ENCODE assay signal across 19 mouse cellular contexts in genomic region chr1:42709024-42709423, GRCm38 (mm10). TPM values are rescaled to one million over a fixed set of nuclear protein-coding genes. Genes with fewer than 3 reads are reported as not detected.
DNase-seq lines count a peak whose midpoint lies in the region; ATAC-seq and TF ChIP-seq lines count a peak whose summit lies in the region.
"Had no signal": no experiment of that assay in that cellular context is flagged by ENCODE, and none has a peak within 500 bp of the region (broad histone marks: within the 10 kb centered on the region; RNA-seq: fewer than 3 reads in every experiment).

No protein-coding gene starts in this region.

- no peak for TF ChIP-seq CTCF in left cerebral cortex, adult 2 months (IDR thresholded peaks at IDR 0.05)

- 17% methylated on average over 1 of the region's 1 CpGs for WGBS in forebrain, embryonic 16.5 days
- 19% methylated on average over 1 of the region's 1 CpGs for WGBS in limb, embryonic 10.5 days
- WGBS in neural tube, embryonic 13.5 days: 9% methylated on average over 1 of the region's 1 CpGs
- WGBS in kidney, embryonic 14.5 days: 16% methylated on average over 1 of the region's 1 CpGs

- H3K4me2 ChIP-seq in forebrain, embryonic 16.5 days (ENCODE audit: low read length): peak overlapping the region; percentile 81
- peak overlapping the region; percentile 80 for H3K4me2 ChIP-seq in neural tube, embryonic 13.5 days
- H3K4me2 ChIP-seq in kidney, embryonic 14.5 days (replicated peaks; ENCODE audit: low read depth, low read length): no peak overlapping the region
- H3K4me2 ChIP-seq: heart, embryonic 11.5 days; limb, embryonic 15.5 days had no signal

- no peak for DNase-seq in left cerebral cortex, adult 2 months (ENCODE audit: extremely low spot score in 1 of 2, low spot score in 2 of 2)
- no peak for DNase-seq in left cerebral cortex, adult 18-20 months (ENCODE audit: low spot score in 2 of 2)
- peak; percentile 29 for DNase-seq in limb, embryonic 10.5 days (ENCODE audit: low spot score)
- DNase-seq in frontal cortex, adult 2 months (ENCODE audit: extremely low spot score in 1 of 2, low spot score in 1 of 2): no peak
- no peak for DNase-seq in layer of hippocampus, postnatal 36 days
- DNase-seq: cerebellum, adult 11 months; gastrocnemius, postnatal 14 days; lung, adult 18-20 months; right cerebral cortex, adult 18-20 months; spleen, adult 18-20 months; thymus, postnatal 36 days had no signal

- peak overlapping the region; percentile 44 for H3K9ac ChIP-seq in forebrain, embryonic 16.5 days (replicated peaks; ENCODE audit: low read depth, low read length)
- H3K9ac ChIP-seq in neural tube, embryonic 13.5 days: no peak overlapping the region
- no peak overlapping the region for H3K9ac ChIP-seq in kidney, embryonic 14.5 days (ENCODE audit: low read depth, low read length)
- H3K9ac ChIP-seq: limb, embryonic 15.5 days had no signal

- intact Hi-C loops in left cerebral cortex, adult 2 months (cut with DNase I): no loop called here

- H3K4me3 ChIP-seq in left cerebral cortex, adult 2 months: no peak overlapping the region
- peak overlapping the region; percentile 59 for H3K4me3 ChIP-seq in forebrain, embryonic 16.5 days (replicated peaks; ENCODE audit: low read length)
- no peak overlapping the region for H3K4me3 ChIP-seq in limb, embryonic 10.5 days
- no peak overlapping the region for H3K4me3 ChIP-seq in neural tube, embryonic 13.5 days
- no peak overlapping the region for H3K4me3 ChIP-seq in kidney, embryonic 14.5 days (ENCODE audit: low read length)
- H3K4me3 ChIP-seq: limb, embryonic 15.5 days; megakaryocyte, embryonic 14.5 days had no signal

- H3K27ac ChIP-seq in left cerebral cortex, adult 2 months: peak overlapping the region; percentile 84; the same call in 1 of the 2 replicates
- H3K27ac ChIP-seq in forebrain, embryonic 16.5 days (ENCODE audit: low read length): peak overlapping the region; percentile 79
- H3K27ac ChIP-seq in limb, embryonic 10.5 days: no peak overlapping the region
- no peak overlapping the region for H3K27ac ChIP-seq in neural tube, embryonic 13.5 days (replicated peaks)
- no peak overlapping the region for H3K27ac ChIP-seq in kidney, embryonic 14.5 days (ENCODE audit: low read depth, low read length)
- H3K27ac ChIP-seq: limb, embryonic 15.5 days had no signal

- no peaks in the 10 kb centered on the region for H3K9me3 ChIP-seq in forebrain, embryonic 16.5 days (ENCODE audit: control insufficient read depth, low read length)
- no peaks in the 10 kb centered on the region for H3K9me3 ChIP-seq in limb, embryonic 10.5 days (replicated peaks)
- H3K9me3 ChIP-seq in neural tube, embryonic 13.5 days: no peaks in the 10 kb centered on the region
- H3K9me3 ChIP-seq in kidney, embryonic 14.5 days (ENCODE audit: control insufficient read depth, low read length): no peaks in the 10 kb centered on the region
- H3K9me3 ChIP-seq: limb, embryonic 15.5 days; megakaryocyte, embryonic 14.5 days had no signal

- H3K27me3 ChIP-seq in forebrain, embryonic 16.5 days (replicated peaks; ENCODE audit: control insufficient read depth, insufficient read depth, low read length): no peaks in the 10 kb centered on the region
- H3K27me3 ChIP-seq in limb, embryonic 10.5 days (ENCODE audit: low read depth, poor library complexity, severe bottlenecking): peaks cover 100% of the 10 kb centered on the region
- H3K27me3 ChIP-seq in neural tube, embryonic 13.5 days: peaks cover 48% of the 10 kb centered on the region
- peaks cover 85% of the 10 kb centered on the region for H3K27me3 ChIP-seq in kidney, embryonic 14.5 days (ENCODE audit: control insufficient read depth, insufficient read depth, low read length)

- peaks cover 71% of the 10 kb centered on the region for H3K4me1 ChIP-seq in forebrain, embryonic 16.5 days (replicated peaks; ENCODE audit: control insufficient read depth, insufficient read depth, low read length)
- peaks cover 21% of the 10 kb centered on the region for H3K4me1 ChIP-seq in limb, embryonic 10.5 days
- H3K4me1 ChIP-seq in neural tube, embryonic 13.5 days (replicated peaks): peaks cover 89% of the 10 kb centered on the region
- H3K4me1 ChIP-seq in kidney, embryonic 14.5 days (ENCODE audit: control insufficient read depth, insufficient read depth, low read length): no peaks in the 10 kb centered on the region; the same call in 1 of the 2 replicates

- H3K36me3 ChIP-seq in forebrain, embryonic 16.5 days (ENCODE audit: control insufficient read depth, insufficient read depth): no peaks in the 10 kb centered on the region
- H3K36me3 ChIP-seq in limb, embryonic 10.5 days: no peaks in the 10 kb centered on the region
- no peaks in the 10 kb centered on the region for H3K36me3 ChIP-seq in neural tube, embryonic 13.5 days
- H3K36me3 ChIP-seq in kidney, embryonic 14.5 days (ENCODE audit: control insufficient read depth, insufficient read depth, low read length): no peaks in the 10 kb centered on the region
- H3K36me3 ChIP-seq: limb, embryonic 15.5 days had no signal

- ATAC-seq in forebrain, embryonic 16.5 days: no peak
- ATAC-seq in neural tube, embryonic 13.5 days (ENCODE audit: low read depth): no peak
- no peak for ATAC-seq in kidney, embryonic 14.5 days (ENCODE audit: low FRiP score, low TSS enrichment)

RNA-seq across cellular contexts. Expression of gene Pou3f3, which starts 13.5 kb away (rescaled TPM):
- total RNA-seq in left cerebral cortex, adult 2 months (2021): 10 to 100 TPM; 61.6 to 66.4 TPM
- total RNA-seq in left cerebral cortex, adult 18-20 months (2021): 10 to 100 TPM; 57.7 to 58.2 TPM
- polyA plus RNA-seq in forebrain, embryonic 16.5 days (2015; fragmentation: Nextera tagmentation; extraction: Ambion mirVana): 41.0 and 56.6 TPM in 2 replicates
- polyA plus RNA-seq in limb, embryonic 10.5 days (2016; fragmentation: Nextera tagmentation; extraction: Ambion mirVana): 0.11 TPM in 1 of 2 replicates, not detected in the other
- polyA plus RNA-seq in neural tube, embryonic 13.5 days (2015; fragmentation: Nextera tagmentation; extraction: Ambion mirVana): 10.5 and 12.2 TPM in 2 replicates
- polyA plus RNA-seq in frontal cortex, adult 2 months (2012; rRNA removed): 29.7 and 31.7 TPM in 2 replicates
- polyA plus RNA-seq in kidney, embryonic 14.5 days (2014; fragmentation: Nextera tagmentation; extraction: Ambion mirVana): 8.5 and 8.8 TPM in 2 replicates
- total RNA-seq in layer of hippocampus, postnatal 36 days (2021): 10 to 100 TPM; 67.8 to 68.4 TPM
- total RNA-seq: gastrocnemius, postnatal 14 days; hematopoietic stem cell, adult 5-6 weeks had no signal
- polyA plus RNA-seq: stomach, embryonic 16.5 days had no signal

Comparison
In these comparisons a context has a peak if more than half of its experiments do, and no peak if none do; other contexts are left out.
1. H3K27ac ChIP-seq: peak in left cerebral cortex, adult 2 months (single experiment) and forebrain, embryonic 16.5 days (single experiment); none in limb, embryonic 10.5 days (single experiment), neural tube, embryonic 13.5 days (single experiment) and kidney, embryonic 14.5 days (single experiment).